Mouse (Mus musculus): ENCODE measurements around the gene Pi4k2b.

GRCm38 (mm10) chr5:52746920-52747319 lies 5.5 kb downstream of the Pi4k2b start:
- TF ChIP-seq CTCF (IDR thresholded peaks at IDR 0.05; ENCODE audit: borderline replicate concordance, control insufficient read depth, extremely low read depth, insufficient read depth, low read length, poor library complexity) (no peak), POLR2A (IDR thresholded peaks at IDR 0.05; ENCODE audit: control insufficient read depth, extremely low read depth, insufficient read depth, low read length, poor library complexity) (no peak)
